Mouse (Mus musculus): ENCODE measurements around the gene Il20rb.

Gene Il20rb

DNA sequence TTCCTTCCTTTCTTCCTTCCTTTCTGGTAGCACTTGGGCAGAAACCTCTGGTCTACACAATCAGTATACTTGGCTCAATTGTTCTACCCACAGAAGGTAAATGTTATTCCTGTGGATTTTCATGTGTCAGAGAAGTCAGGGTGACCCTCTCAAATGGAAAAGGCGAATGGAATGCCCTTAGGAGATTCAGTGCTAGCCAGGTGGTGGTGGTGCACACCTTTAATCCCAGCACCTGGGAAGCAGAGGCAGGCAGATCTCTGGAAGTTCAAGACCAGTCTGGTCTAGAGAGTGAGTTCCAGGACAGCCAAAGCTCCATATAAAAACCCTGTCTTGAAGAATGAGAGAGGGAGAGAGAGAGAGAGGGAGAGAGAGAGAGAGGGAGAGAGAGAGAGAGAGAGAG, 16.4 kb downstream of the Il20rb start:
- DNase-seq, result no peak

- DNase-seq, result no peak
Observed at GRCm38 (mm10) chr9:100469681-100470080, 16.9 kb downstream of the Il20rb start.

- no peak for DNase-seq
Observed at GRCm38 (mm10) chr9:100468151-100468550, 18.4 kb downstream of the Il20rb start.

GRCm38 (mm10) chr9:100467653-100468052, 18.9 kb downstream of the Il20rb start:
- peak; percentile 66 for DNase-seq

DNA sequence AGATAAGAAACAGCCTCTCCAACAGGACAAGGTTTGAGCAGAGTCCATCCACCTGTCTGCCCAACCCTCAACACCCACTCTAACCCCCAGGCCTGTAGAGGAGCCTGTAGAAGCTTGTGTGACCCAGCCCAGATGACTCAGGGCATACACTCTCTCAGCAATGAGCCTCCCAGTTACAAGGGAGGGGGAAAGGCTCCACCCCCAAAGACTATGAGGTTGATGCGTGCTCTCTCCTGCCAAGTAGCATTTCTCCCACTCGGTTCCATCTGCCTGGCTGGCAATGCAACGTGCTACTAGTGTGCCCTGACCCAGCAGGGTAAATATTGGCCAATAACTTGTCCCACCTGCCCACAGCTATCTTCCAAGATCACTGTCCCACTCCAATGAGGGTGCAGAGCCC, 19.8 kb downstream of the Il20rb start:
- no peak for DNase-seq

DNA sequence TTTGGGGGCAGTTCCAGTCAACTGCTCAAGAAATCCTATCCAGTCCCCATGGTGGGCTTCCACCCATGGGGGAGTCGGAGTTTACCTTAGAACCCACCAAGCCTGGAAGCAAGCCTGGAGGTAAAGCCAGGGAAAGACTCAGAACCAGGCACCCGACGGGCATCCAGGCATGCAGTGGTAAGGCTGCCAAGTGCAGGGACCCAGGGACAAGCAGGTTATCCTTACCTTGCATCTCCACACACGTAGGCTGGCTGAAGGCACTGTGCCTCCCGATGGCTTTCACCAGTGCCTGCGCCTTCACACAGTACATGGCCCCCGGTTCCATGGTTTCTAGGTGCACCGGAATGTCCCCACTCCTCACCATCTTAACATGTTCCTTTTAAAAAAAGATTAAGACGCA, 20.6 kb downstream of the Il20rb start:
- DNase-seq, result no peak

GRCm38 (mm10) chr9:100465380-100465779, 21.2 kb downstream of the Il20rb start:
- DNase-seq, result no peak

- DNase-seq, result no peak
Observed at GRCm38 (mm10) chr9:100463771-100464170, 22.8 kb downstream of the Il20rb start.

DNA sequence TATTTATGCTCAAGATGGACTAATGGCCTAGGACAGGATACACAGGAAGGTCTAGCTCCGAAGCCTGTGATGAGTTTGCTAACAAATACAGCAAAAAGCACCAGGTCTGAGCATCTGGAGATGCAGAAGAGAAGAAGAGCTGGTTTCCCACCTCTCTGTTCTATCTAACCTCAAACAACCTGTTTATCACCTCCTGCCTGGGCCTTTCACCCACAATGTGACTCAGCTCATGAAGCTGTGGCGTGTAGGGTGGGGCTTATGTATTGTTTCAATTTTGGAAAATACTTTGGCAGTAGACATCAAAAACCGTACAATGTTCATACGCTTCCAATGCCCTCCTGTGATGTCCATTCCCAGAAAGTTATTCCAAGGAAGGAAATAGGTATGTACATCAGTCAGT, 24.5 kb downstream of the Il20rb start:
- no peak for DNase-seq

DNA sequence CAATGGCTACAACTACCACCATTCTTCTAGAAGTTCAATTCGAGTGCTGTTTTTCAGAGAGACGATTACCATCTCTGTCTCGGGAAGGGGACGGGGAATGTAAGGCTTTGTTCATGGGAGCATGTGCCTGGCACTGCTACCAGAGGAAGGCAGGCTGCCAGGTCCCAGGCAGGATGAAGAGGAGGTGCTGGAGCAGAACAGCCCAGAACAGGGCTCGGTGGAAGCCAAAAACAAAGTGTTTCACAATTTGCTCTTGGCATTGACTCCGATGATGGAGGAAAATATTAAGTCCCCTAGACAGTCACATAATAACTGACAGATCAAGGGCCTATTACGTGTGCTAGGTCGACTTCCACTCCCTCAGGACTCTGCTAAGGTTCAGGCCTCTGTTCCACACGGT, 24.9 kb downstream of the Il20rb start:
- peak; percentile 57 for DNase-seq

DNA sequence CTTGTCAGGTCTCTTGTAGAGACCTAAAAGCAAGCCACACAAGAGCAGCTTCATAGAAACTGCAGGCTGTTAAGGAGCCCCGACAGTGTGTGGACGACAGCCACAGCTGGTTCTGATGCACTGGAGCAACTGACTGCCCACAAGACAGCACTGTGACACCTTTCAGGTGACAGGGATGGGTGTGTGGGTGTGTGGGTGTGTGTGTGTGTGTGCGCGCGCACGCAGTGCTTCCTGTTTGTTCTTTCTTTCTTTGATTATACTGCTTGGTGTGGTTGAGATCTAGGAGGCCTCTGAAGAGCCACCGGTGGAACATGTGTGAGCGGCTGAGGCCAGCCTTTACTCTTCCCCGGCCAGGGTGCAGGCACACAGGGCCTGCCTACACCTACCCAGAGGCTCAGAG, 26.4 kb downstream of the Il20rb start:
- DNase-seq, result no peak

- no peak for DNase-seq
Observed at GRCm38 (mm10) chr9:100457971-100458681, 28.5 kb downstream of the Il20rb start.

DNA sequence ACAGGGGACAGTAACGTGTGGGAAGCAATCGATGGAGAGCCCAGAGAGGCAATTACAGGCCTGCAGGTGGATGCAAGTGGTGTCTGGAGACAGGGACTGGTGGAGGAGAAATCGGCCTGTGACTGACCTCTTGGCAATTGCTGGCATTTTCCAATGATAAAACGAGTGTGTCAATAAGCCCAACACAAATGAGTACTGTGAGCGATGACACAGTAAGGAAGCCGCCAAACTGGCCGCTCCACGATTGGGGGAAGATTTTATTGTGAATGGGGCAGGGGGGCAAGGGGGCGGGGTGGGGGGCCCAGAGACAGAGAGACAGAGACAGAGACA, 32.0 kb downstream of the Il20rb start:
- DNase-seq, result no peak

DNA sequence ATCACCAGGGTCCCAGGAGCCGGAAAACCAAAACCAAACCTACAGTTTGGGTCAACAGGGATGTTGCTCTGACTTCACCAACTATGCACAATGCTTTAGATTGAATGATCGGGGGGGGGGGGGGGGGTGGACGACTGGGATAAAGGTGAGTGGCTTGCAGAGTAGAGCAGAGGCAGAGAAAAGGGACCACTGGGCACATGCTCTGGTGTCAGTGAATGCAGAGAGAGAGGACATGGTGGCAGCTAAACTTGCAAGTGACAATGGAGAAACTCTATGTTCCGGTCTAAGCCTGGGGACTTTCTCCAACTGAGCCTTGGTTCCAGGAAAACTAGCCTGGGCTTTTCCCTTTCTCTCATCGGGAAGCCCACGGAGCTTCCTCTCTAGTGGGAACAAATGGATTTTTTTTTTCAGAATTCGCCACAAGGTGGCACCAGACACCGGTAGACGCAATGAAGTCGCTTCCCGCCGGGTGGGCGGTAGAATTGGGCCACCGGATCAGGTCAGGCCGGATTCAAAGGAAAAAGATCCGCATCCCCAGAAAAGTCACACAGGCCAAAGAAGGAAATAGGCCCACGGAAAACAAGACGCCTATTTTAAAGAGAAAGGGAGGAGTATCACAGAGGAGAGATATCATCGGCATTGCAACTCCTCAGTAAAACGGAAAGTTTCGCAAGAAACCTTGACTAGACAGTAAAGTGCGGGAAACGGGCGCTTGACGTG, 32.5 kb downstream of the Il20rb start:
- DNase-seq, result peak; percentile 80

DNA sequence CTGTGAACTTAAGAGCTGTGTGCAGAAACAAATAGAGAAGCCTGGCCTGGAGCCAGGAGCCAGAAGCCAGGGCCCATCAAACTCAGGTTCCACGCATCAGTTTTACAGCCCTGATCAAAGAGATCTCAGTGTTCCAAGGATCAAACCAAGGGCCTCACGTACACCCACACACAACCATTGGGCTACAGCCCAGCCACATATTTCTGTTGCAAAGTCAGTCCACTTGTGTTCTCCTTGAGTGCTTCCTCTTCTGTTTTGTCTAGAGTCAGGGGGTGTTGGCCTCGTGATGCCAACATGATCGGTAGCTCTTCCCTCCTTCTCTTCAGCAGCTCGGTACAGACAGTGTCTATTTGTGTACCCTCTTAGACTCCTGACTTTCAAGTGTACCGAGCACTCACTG, 34.2 kb downstream of the Il20rb start:
- DNase-seq, result no peak

DNA sequence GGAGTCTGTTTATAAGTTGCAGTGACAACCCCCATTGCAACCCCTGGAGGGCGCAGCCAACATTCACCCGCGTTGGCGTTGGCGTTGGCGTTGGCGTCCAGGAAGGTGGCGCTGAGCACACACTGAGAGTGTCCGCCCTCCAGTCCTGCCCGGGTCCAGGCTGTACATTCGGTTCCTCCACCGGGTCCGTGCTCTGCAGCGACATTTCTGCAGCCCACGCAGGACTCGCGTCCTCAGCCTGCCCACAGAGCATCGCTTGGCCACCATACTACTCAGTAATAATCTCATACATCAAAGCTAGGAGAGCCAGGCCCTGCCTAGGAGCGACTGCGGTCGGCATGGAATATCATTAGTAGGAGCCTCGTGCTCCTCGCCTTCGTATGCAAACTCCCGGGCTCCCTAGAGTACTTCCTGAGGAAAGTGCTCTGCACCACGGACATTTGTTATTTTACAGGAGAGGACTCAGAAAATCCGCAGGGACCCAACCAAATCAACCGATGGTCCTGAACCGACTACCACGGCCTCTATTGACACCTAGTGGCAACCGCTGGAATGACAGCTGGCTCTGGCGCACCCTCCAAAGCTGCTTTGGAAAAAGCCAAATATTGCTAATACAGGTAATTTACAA, 40.4 kb downstream of the Il20rb start:
- DNase-seq, result peak; percentile 83

GRCm38 (mm10) chr9:100440111-100440790, 46.3 kb downstream of the Il20rb start:
- no peak for DNase-seq

DNA sequence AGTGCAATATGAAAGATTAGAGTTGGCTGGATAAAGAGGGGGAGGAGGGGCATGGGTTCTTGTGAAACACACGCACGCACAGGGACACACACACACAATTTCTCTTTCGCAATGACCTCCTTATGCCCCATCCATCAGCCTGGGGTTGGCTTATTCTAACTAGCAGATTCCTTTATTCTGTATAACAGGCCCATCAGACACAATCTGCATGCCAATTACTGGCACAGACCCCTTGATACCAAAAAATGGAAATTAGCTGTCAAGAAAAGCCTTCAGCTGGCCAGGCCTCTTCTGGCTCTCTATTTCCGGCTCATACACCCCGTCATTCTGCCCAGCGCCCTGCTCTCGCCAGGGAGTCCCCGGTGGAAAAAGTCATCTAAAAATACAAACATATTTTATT, 47.1 kb downstream of the Il20rb start:
- DNase-seq, result no peak

GRCm38 (mm10) chr9:100438994-100439393, 47.6 kb downstream of the Il20rb start:
- DNase-seq, result no peak

DNA sequence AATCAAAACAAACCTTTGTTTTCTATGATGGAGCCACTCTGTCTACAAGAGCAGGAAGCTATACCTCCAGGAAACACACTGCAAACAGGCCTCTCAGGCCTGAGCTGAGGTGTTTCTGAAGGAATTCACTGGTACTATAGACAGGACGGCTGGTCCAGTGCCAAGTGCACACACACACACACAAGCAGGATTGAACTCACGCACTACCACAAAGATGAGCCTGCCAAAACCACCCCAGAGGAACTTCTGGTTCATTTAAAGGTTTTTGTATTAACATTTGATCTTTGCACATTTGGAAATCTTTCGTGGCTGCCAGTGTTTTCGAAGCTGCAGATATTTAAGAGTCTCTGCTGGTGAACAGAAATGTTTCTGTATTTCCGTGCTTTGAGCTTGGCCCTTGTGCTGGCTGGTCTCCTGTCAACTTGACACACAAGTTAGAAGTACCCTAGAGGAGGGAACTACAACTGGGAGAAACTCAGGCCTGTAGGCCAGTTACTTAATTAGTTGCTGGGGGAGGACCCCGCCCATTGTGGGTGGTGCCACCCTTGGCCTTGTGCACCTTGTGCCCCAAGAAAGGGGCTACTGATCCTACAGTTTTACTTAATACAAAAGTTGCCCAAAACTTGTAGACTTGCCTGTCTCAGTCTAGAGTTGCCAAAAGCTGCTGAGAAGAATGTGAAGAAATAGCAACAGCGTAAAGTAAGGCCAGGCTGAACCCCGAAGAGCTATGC, 49.6 kb downstream of the Il20rb start:
- DNase-seq, result no peak

- DNase-seq, result no peak
Observed at GRCm38 (mm10) chr9:100431355-100431754, 55.2 kb downstream of the Il20rb start.

DNA sequence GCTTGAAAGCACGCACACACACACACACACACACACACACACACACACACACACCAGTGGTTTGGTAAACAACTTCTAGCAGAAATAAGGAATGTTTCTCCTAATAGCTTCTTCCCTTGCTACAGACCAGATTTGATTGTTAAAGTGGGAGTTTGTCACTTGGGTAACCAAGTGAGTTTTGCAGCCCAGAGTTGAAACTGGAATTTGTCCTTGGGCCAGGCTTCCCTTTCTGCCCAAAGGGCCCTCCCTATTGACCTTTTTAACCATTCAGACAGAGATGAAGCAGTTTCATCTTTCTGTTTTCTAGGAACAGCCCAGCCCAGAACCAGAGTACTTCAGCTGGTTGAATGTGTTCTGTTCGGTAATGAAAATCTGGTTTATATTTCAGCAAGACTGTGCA, 55.7 kb downstream of the Il20rb start:
- DNase-seq, result no peak

GRCm38 (mm10) chr9:100419644-100420043, 66.9 kb downstream of the Il20rb start:
- no peak for DNase-seq
